Mouse (Mus musculus) neural tube, embryonic 14.5 days (tissue): ENCODE measurements at regions not wholly inside any gene's neighbourhood (a gene's known extent, or its start where the extent isn't known, plus 50 kb on each side); places are given as distances from the start of the nearest gene placed in this dataset.

Experiments
- ATAC-seq: fragments of 200-750 bp; cut with Nextera tagmentation; 2 replicates; pipeline ENCODE4 v1.8.0; 2017; ENCODE audit warnings: low read depth, mild to moderate bottlenecking, moderate TSS enrichment, moderate library complexity
- H3K27ac ChIP-seq: fragments of 300-500 bp; sonication (generic); 2 replicates; pipeline ENCODE4 v1.5.1; 2014; ENCODE audit warnings: low read depth, mild to moderate bottlenecking, control low read depth, low read length, moderate library complexity, mixed read lengths
- H3K27me3 ChIP-seq: fragments of 300-500 bp; sonication (generic); 2 replicates; pipeline ENCODE4 v1.6.1; 2014; ENCODE audit warnings: low read length; ENCODE audit not compliant: control insufficient read depth, insufficient read depth
- H3K36me3 ChIP-seq: fragments of 300-500 bp; sonication (generic); 2 replicates; pipeline ENCODE4 v1.6.1; 2014; ENCODE audit warnings: low read length, mixed read lengths; ENCODE audit not compliant: control insufficient read depth, insufficient read depth
- H3K4me1 ChIP-seq: fragments of 300-500 bp; sonication (generic); 2 replicates; pipeline ENCODE4 v1.6.1; 2014; ENCODE audit warnings: low read length; ENCODE audit not compliant: control insufficient read depth, insufficient read depth
- H3K4me2 ChIP-seq: fragments of 300-500 bp; sonication (generic); 2 replicates; pipeline ENCODE4 v1.6.1; 2014; ENCODE audit warnings: mild to moderate bottlenecking, low read depth, low read length, control low read depth
- H3K4me3 ChIP-seq: fragments of 300-500 bp; sonication (generic); 2 replicates; pipeline ENCODE4 v1.5.1; 2014; ENCODE audit warnings: low read depth, low read length, control low read depth, mixed read lengths
- H3K9ac ChIP-seq: fragments of 300-500 bp; sonication (generic); replicated peaks from 2 replicates; pipeline ENCODE4 v1.6.1; 2014; ENCODE audit warnings: low read depth, mild to moderate bottlenecking, control low read depth, low read length, mixed read lengths
- H3K9me3 ChIP-seq: fragments of 300-500 bp; sonication (generic); 2 replicates; pipeline ENCODE4 v1.6.1; 2016; ENCODE audit warnings: low read length; ENCODE audit not compliant: control insufficient read depth
- WGBS: fragments of 180-500 bp; shearing (Covaris S2); extraction: QIAGEN DNeasy Blood & Tissue Kit; methylation state at CpG from one replicate; pipeline ENCODE4 v1.1.7; 2014; 5-methylcytosine and 5-hydroxymethylcytosine counted together

DNA sequence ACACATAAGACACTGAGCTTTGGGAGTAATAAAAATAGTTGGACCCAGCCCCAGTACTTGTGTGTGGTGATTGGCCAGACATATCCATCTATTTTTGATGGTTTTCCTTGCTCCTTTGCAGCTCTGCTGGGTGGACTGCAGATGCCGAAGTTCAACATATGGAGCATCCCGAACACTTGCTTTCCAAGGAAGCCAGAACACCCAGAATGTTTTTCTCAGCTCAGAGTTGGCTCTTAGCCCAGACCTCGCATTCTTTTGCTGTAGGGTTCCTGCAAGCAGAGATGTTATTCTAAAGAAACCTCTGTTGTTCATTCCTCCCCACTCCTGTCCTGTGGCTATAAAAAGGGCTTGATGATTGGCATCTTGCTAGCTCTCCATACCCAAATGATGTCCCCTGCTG is 275.3 kb upstream of the Vstm2b start:
- H3K9ac ChIP-seq, result no peak overlapping the region
- H3K36me3 ChIP-seq, result no peaks in the 10 kb centered on the region
- H3K27ac ChIP-seq, result no peak overlapping the region
- no peak overlapping the region for H3K4me2 ChIP-seq
- H3K4me3 ChIP-seq, result no peak overlapping the region
- ATAC-seq, result no peak
- 59% methylated on average over 3 of the region's 3 CpGs for WGBS
- no peaks in the 10 kb centered on the region for H3K9me3 ChIP-seq
- no peaks in the 10 kb centered on the region for H3K4me1 ChIP-seq
- H3K27me3 ChIP-seq, result no peaks in the 10 kb centered on the region

DNA sequence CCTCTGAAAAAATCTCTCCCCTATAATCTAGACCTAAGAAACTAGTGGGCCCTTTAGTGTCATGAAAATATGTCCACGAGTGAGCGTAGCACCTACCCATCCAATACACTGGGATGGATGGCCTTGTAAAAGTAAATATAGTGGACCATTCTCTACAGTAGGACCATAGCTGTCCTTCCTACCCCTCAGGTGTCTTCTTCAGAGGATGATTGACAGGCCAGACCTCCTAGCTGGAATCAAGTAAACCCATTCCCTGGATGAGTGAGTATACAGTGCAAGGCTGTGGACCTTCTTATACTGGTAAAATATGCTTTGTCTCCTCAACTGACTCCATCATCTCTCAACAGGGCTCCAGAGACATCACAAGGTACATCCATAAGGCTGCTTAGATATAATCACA is 274.8 kb upstream of the Vstm2b start:
- Histone ChIP-seq H3K9ac (no peak overlapping the region), H3K27ac (no peak overlapping the region), H3K9me3 (no peaks in the 10 kb centered on the region), H3K4me1 (no peaks in the 10 kb centered on the region), H3K4me2 (no peak overlapping the region), H3K27me3 (no peaks in the 10 kb centered on the region), H3K36me3 (no peaks in the 10 kb centered on the region), H3K4me3 (no peak overlapping the region)
- ATAC-seq, result no peak
- WGBS, result 87% methylated on average over 2 of the region's 2 CpGs

DNA sequence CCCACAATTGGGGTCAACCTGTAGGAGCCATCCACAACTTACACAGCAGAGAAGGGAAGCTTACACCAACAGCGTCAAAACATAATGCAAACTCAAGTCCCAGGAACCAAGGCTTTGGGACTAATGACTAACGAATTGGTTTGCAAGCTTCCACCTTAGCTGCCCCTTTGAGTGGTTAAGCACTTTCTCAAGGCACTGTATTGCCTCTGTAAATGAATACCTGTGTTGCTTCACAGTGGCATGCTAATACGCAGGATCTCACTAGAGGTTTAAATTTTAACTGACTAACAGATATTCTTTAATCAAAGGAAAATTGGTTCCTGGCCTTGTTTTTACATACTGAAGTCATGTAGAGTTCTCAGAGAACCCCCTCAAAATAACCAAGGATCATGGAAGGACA is 261.8 kb upstream of the Vstm2b start:
- 96% methylated on average over 3 of the region's 3 CpGs for WGBS
- no peak overlapping the region for H3K4me2 ChIP-seq
- no peak for ATAC-seq
- no peaks in the 10 kb centered on the region for H3K27me3 ChIP-seq
- no peaks in the 10 kb centered on the region for H3K4me1 ChIP-seq
- H3K27ac ChIP-seq, result no peak overlapping the region
- H3K9me3 ChIP-seq, result no peaks in the 10 kb centered on the region
- no peak overlapping the region for H3K4me3 ChIP-seq
- no peak overlapping the region for H3K9ac ChIP-seq
- H3K36me3 ChIP-seq, result no peaks in the 10 kb centered on the region

DNA sequence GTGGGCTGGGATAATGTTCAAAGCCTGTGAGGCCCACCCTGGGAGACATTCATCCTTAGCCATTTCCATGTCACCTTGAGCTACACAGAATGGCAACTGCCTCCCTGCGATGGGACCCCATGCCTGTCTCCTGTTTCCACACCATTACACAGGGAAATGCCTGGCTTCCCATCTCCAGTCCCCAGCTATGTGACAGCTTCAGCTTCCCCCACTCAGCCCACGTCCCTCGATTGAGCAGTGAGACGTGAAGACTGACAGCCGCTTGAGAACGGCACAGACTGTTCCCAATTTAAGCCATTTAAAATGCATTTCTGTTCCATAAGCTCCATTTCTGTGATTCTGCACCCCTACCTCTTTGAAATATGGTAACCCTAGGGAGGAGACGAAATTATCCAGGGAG is 243.1 kb upstream of the Vstm2b start:
- H3K9me3 ChIP-seq, result no peaks in the 10 kb centered on the region
- no peak overlapping the region for H3K4me2 ChIP-seq
- no peak for ATAC-seq
- H3K27me3 ChIP-seq, result no peaks in the 10 kb centered on the region
- no peak overlapping the region for H3K9ac ChIP-seq
- no peaks in the 10 kb centered on the region for H3K36me3 ChIP-seq
- WGBS, result 59% methylated on average over 7 of the region's 7 CpGs
- H3K4me1 ChIP-seq, result no peaks in the 10 kb centered on the region
- no peak overlapping the region for H3K4me3 ChIP-seq
- no peak overlapping the region for H3K27ac ChIP-seq

DNA sequence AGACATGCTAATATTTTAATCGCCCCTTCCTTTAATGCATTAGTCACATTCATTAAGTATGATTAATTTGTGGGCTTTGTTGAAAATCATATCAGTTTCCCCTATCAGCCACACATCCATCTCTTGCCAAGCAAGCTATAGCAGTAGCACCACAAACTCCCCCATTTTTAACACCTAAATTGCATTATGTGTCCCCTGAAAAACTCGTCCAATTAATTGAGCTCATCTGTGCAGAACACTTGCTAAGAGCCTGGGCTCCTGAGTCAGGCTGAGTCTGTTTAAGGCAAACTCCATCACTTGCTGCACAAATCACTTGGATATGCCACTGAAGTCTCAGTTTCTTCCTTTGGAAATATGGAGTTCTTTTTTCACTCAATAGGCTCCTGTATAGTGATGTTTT is 242.7 kb upstream of the Vstm2b start:
- no peak overlapping the region for H3K4me2 ChIP-seq
- no peaks in the 10 kb centered on the region for H3K9me3 ChIP-seq
- H3K4me1 ChIP-seq, result no peaks in the 10 kb centered on the region
- ATAC-seq, result no peak
- 67% methylated on average over 2 of the region's 2 CpGs for WGBS
- no peaks in the 10 kb centered on the region for H3K36me3 ChIP-seq
- no peak overlapping the region for H3K4me3 ChIP-seq
- no peak overlapping the region for H3K9ac ChIP-seq
- no peak overlapping the region for H3K27ac ChIP-seq
- no peaks in the 10 kb centered on the region for H3K27me3 ChIP-seq

DNA sequence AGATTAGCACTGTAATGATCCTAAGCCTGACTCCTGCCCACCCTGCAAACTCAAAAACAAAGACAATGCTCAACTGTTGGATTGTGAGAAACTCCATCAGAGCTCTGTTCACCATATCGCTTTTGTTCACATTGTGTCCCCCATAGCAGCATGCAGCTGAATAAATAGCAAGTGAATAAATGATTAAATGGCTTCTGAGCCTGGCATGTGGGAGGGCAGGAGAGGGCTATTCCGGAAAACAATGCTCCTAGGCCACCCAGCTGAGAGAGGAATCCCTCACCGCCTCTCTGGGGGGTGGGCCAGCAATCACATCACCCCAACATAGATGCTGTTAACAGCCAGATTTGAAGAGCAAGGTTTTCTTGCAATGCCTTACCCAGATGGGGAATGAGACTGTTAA is 238.5 kb upstream of the Vstm2b start:
- Histone ChIP-seq H3K27ac (no peak overlapping the region), H3K9ac (no peak overlapping the region), H3K27me3 (no peaks in the 10 kb centered on the region), H3K4me3 (no peak overlapping the region), H3K9me3 (no peaks in the 10 kb centered on the region), H3K4me2 (no peak overlapping the region), H3K4me1 (no peaks in the 10 kb centered on the region), H3K36me3 (no peaks in the 10 kb centered on the region)
- 8% methylated on average over 3 of the region's 3 CpGs for WGBS
- 0 out of 2 replicates have a peak, but pooled peaks have one; percentile 23 for ATAC-seq

DNA sequence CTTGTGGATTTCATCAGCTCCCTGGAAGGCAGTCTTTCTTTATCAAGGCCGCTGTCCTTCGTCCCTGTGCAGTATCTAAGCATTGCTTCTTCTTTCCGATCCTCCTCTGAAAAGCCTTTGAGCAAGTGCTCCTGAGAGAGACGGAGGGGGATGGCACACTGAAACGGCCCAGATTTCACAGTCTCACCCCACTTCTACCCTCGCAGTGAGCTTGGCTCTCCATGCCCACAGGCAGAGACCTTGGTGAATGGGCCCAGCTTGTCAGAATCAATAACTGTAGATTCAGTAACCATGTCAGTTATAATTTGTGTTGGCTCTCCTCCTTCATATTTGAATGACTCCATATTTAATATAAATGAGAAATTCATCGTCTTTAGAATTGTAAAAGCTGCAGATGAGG is 234.3 kb upstream of the Vstm2b start:
- no peaks in the 10 kb centered on the region for H3K36me3 ChIP-seq
- WGBS, result 83% methylated on average over 7 of the region's 7 CpGs
- no peak overlapping the region for H3K9ac ChIP-seq

DNA sequence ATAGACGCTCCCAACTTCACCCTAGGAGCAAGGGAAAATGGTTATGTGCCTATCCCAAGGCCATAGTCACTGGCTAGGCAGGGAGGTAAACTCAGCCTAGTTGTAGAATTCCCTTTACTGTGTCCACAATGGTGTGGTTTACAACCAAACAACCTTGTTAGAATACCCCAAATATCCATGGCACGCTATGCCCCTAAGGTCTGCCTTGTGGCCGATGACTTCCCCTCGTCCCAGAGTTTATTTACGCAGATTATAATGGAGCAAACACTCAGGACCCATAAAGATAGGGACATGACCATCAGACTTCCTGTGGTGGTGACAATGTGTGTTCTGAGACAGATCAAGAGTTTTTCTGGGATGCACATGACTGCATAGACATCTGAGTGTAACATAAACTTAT is 231.5 kb upstream of the Vstm2b start:
- no peak overlapping the region for H3K4me2 ChIP-seq
- no peak overlapping the region for H3K9ac ChIP-seq
- no peaks in the 10 kb centered on the region for H3K36me3 ChIP-seq
- H3K4me3 ChIP-seq, result no peak overlapping the region
- H3K27ac ChIP-seq, result no peak overlapping the region
- H3K4me1 ChIP-seq, result no peaks in the 10 kb centered on the region
- WGBS, result 68% methylated on average over 5 of the region's 5 CpGs
- no peak for ATAC-seq
- H3K9me3 ChIP-seq, result no peaks in the 10 kb centered on the region
- no peaks in the 10 kb centered on the region for H3K27me3 ChIP-seq

More for the DNA sequence above, 234.3 kb upstream of the Vstm2b start:
- H3K4me2 ChIP-seq, result no peak overlapping the region
- no peaks in the 10 kb centered on the region for H3K9me3 ChIP-seq
- no peaks in the 10 kb centered on the region for H3K4me1 ChIP-seq
- H3K27ac ChIP-seq, result no peak overlapping the region
- no peak overlapping the region for H3K4me3 ChIP-seq
- ATAC-seq, result no peak
- H3K27me3 ChIP-seq, result no peaks in the 10 kb centered on the region

DNA sequence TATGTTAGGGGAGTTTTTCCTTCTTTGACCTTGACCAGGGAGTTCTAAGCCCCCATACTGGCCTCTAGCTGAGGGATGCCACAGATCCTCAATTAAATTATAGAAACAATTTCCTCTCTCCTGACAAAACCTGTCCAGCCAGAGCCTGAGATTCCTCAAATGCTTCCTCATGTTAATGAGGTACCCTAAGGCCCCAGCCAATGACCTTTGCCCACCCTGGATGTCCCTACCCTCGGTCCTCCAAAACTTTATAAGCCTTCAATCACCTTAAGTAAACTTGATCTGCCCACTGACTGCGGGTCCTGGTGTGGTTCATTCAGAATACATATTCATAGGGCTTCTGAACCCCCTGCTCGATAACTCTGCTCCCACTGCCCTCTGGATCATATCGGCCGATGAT is 227.7 kb upstream of the Vstm2b start:
- Histone ChIP-seq H3K27me3 (no peaks in the 10 kb centered on the region), H3K36me3 (no peaks in the 10 kb centered on the region), H3K9ac (no peak overlapping the region), H3K4me3 (no peak overlapping the region), H3K9me3 (no peaks in the 10 kb centered on the region), H3K27ac (no peak overlapping the region), H3K4me1 (no peaks in the 10 kb centered on the region), H3K4me2 (no peak overlapping the region)
- ATAC-seq, result no peak
- 84% methylated on average over 5 of the region's 5 CpGs for WGBS

DNA sequence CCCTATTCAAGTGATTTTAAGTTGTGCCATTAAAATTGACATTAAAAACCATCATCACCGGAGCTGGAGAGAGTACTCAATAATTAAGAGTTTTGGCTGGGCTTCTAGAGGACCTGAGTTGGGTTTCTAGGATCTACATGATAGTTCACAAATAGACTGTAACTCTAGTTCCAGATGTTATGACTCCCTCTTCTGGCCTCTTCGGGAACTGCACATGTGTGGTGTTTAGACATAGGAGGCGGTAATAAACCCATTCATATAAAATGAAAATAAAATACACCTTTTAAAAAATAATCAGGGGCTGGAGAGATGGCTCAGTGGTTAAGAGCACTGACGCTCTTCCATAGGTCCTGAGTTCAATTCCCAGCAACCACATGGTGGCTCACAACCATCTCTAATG is 227.1 kb upstream of the Vstm2b start:
- 94% methylated on average over 4 of the region's 4 CpGs for WGBS
- Histone ChIP-seq H3K4me3 (no peak overlapping the region), H3K27me3 (no peaks in the 10 kb centered on the region)

More for the DNA sequence above, 227.1 kb upstream of the Vstm2b start:
- no peaks in the 10 kb centered on the region for H3K4me1 ChIP-seq
- H3K27ac ChIP-seq, result no peak overlapping the region
- no peaks in the 10 kb centered on the region for H3K9me3 ChIP-seq
- no peak overlapping the region for H3K4me2 ChIP-seq
- no peak for ATAC-seq
- no peaks in the 10 kb centered on the region for H3K36me3 ChIP-seq
- no peak overlapping the region for H3K9ac ChIP-seq
